Mouse (Mus musculus) gonadal fat pad, adult 2 months (tissue): ENCODE measurements around the gene Xylt2. TPM values are rescaled to one million over a fixed set of nuclear protein-coding genes. Genes with fewer than 3 reads are reported as not detected.
"Not testable (repeated sequence)": the region's sequence is repeated elsewhere in the genome, so short reads cannot be mapped to it uniquely, and the experiment has no call there.

Experiments
- DNase-seq: peaks from one replicate; pipeline ENCODE4 v3.0.0-alpha.2; 2012; ENCODE audit warnings: low read depth
- polyA plus RNA-seq: library from polyadenylated mRNA; depleted of rRNA; stranded (reverse); fragments of >200 nt; gene quantifications from 2 replicates; pipeline ENCODE4 v1.2.3, GENCODE M21; 2012

Xylt2 gene
- polyA plus RNA-seq, 1 experiment: 24.0 TPM

GRCm38 (mm10) chr11:94677607-94678145, 361 bp upstream of the Xylt2 start:
- DNase-seq: no peak

DNA sequence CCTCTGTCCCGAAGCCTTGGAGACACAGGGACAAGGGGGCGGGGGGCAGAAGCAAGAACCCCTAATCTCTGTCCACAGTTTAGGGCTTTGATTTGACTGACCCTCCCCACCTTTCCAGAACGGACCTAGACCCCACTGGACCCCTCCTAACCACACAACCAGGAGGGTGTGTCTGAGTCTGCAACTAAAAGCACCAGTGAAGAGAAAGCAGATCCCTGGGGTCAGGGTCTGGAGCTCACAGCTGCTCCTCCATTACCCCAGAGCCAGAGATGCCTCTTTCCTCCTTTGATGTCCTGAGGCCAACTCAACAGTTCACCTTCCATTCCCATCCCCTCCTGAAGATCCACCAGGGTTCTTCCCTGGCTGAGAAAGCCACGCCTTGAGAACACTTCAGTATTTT, 1.0 kb downstream of the Xylt2 start:
- no peak for DNase-seq

DNA sequence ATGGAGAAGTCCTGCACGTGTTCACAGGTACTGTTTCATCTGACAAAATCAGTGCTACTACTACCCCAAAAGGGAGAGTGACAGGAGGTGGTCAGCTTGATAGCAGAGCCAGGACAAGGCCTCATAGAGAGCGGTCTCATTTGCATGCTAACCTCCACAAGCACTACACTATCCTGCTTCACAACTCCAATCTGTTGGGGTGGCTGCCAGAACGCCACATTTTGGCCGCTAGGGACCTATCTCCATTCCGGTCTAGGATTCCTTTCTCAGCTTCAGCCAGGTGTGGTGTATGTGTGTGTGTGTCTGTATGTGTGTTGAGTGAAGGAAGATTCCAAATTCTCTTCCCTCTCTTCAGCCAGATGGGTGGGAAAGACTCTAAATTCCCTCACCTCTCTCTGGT, 1.9 kb downstream of the Xylt2 start:
- no peak for DNase-seq

- no peak for DNase-seq
These were observed 2.3 kb downstream of the Xylt2 start for GRCm38 (mm10) chr11:94674984-94675383.

- no peak for DNase-seq
These were observed 12.0 kb downstream of the Xylt2 start for GRCm38 (mm10) chr11:94665281-94665680.

GRCm38 (mm10) chr11:94661344-94661743, 16.0 kb downstream of the Xylt2 start:
- no peak for DNase-seq

GRCm38 (mm10) chr11:94653663-94654436, 23.5 kb downstream of the Xylt2 start, which contains the start of the genes Mrpl27 and Eme1:
TSS of gene Mrpl27 (plus strand) at chr11:94653767.
TSS of gene Eme1 (minus strand) at chr11:94653964.
- DNase-seq: no peak

- DNase-seq: no peak
These were observed 24.3 kb downstream of the Xylt2 start for GRCm38 (mm10) chr11:94652973-94653372.

- DNase-seq: not testable (repeated sequence)
These were observed 26.1 kb downstream of the Xylt2 start for GRCm38 (mm10) chr11:94651241-94651640.

GRCm38 (mm10) chr11:94646457-94646856, 30.9 kb downstream of the Xylt2 start:
- DNase-seq: no peak

GRCm38 (mm10) chr11:94644461-94645219, 32.7 kb downstream of the Xylt2 start:
- no peak for DNase-seq

- DNase-seq: no peak
These were observed 42.9 kb downstream of the Xylt2 start for GRCm38 (mm10) chr11:94634431-94634830.

- DNase-seq: no peak
These were observed 44.3 kb downstream of the Xylt2 start for GRCm38 (mm10) chr11:94632988-94633387.

GRCm38 (mm10) chr11:94631969-94632368, 45.3 kb downstream of the Xylt2 start:
- DNase-seq: no peak

- peak; percentile 66 for DNase-seq
These were observed 46.9 kb downstream of the Xylt2 start for GRCm38 (mm10) chr11:94630199-94631011.

DNA sequence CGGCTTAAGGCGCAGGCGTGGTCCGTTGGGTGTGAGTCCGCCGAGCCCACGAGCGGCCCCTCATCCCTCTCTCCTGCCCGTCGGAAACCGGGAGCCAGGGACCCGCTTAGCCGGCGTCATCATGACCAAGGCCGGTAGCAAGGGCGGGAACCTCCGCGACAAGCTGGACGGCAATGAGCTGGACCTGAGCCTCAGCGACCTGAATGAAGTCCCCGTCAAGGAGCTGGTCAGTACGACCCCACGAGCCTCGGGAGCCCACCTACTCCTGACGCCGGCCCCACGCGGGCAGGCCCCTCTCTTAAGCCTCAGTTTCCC, 47.5 kb downstream of the Xylt2 start:
- DNase-seq: no peak

- no peak for DNase-seq
These were observed 48.0 kb downstream of the Xylt2 start, which contains the start of gene Lrrc59 for GRCm38 (mm10) chr11:94629199-94629883. TSS of gene Lrrc59 (plus strand) at chr11:94629767.

DNA sequence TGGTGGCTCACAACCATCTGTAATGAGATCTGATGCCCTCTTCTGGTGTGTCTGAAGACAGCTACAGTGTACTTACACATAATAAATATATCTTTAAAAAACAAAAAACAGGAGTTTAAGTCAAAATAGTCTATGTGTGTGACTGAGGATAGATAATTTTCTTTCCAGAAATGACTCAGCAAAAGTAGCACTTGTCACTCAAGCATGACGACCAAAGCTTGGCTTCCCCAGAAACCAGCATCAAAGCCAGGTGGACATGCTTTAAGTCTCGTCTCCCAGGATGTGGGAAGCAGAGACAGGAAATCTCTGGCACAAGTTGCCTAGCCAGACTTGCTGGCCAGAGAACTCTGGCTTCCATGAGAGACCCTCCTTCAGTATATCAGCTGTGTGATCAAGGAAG, 55.2 kb downstream of the Xylt2 start:
- DNase-seq: no peak

- DNase-seq: no peak
These were observed 55.9 kb downstream of the Xylt2 start for GRCm38 (mm10) chr11:94621458-94621852.

- DNase-seq: no peak
These were observed 56.4 kb downstream of the Xylt2 start for GRCm38 (mm10) chr11:94620766-94621457.

GRCm38 (mm10) chr11:94617646-94618045, 59.7 kb downstream of the Xylt2 start:
- DNase-seq: no peak
